Mouse (Mus musculus) liver, embryonic 14.5 days (tissue): ENCODE data around the gene Upp2. TPM values are rescaled to one million over a fixed set of nuclear protein-coding genes. Genes with fewer than 3 reads are reported as not detected.
A peak's percentile ranks its signal among the peaks of the same experiment; 100 is the strongest.

Source experiments
- ATAC-seq: fragments of 200-750 bp; cut with Nextera tagmentation; 2 replicates; pipeline ENCODE4 v1.8.0; 2017; ENCODE audit warnings: moderate number of reproducible peaks, mild to moderate bottlenecking, moderate library complexity; ENCODE audit not compliant: insufficient read depth
- DNase-seq, 3 experiments: peaks; one replicate each; pipeline ENCODE4 v3.0.0-alpha.2; 2012 to 2013; ENCODE audit warnings: low read depth in 3 of 3, low spot score in 3 of 3
- H3K27ac ChIP-seq: fragments of 300-500 bp; sonication (generic); 2 replicates; pipeline ENCODE4 v1.5.1; 2014; ENCODE audit warnings: moderate library complexity, mild to moderate bottlenecking, control low read depth, inconsistent platforms
- H3K27me3 ChIP-seq: fragments of 300-500 bp; sonication (generic); 2 replicates; pipeline ENCODE4 v1.6.1; 2014; ENCODE audit warnings: mild to moderate bottlenecking, low read length, moderate library complexity; ENCODE audit not compliant: control insufficient read depth, insufficient read depth
- H3K36me3 ChIP-seq: fragments of 300-500 bp; sonication (generic); replicated peaks from 2 replicates; pipeline ENCODE4 v1.6.1; 2014; ENCODE audit warnings: low read depth; ENCODE audit not compliant: control insufficient read depth, insufficient read depth
- H3K4me1 ChIP-seq, 2 experiments: fragments of 200-500 bp in 1 of 2; fragments of 300-500 bp in 1 of 2; sonication (generic) in 1 of 2; replicated peaks; 2 replicates each; pipeline ENCODE4 v1.6.1; 2012 to 2014; ENCODE audit warnings: antibody characterized with exemption in 1 of 2, inconsistent platforms in 1 of 2, low read length in 1 of 2; ENCODE audit not compliant: control insufficient read depth in 2 of 2, insufficient read depth in 2 of 2
- H3K4me2 ChIP-seq: fragments of 300-500 bp; sonication (generic); 2 replicates; pipeline ENCODE4 v1.6.1; 2014; ENCODE audit warnings: low read depth, mild to moderate bottlenecking, control low read depth, moderate library complexity
- H3K4me3 ChIP-seq, 2 experiments: fragments of 200-500 bp in 1 of 2; fragments of 300-500 bp in 1 of 2; sonication (generic) in 1 of 2; 2 replicates each; pipeline ENCODE4 v1.5.1; 2012 to 2014; ENCODE audit warnings: low read depth in 2 of 2, low read length in 2 of 2, mild to moderate bottlenecking in 2 of 2, control low read depth in 1 of 2, inconsistent platforms in 1 of 2, moderate library complexity in 1 of 2; ENCODE audit not compliant: insufficient read depth in 1 of 2
- H3K9ac ChIP-seq: fragments of 300-500 bp; sonication (generic); replicated peaks from 2 replicates; pipeline ENCODE4 v1.6.1; 2014; ENCODE audit warnings: mild to moderate bottlenecking, control low read depth, moderate library complexity
- H3K9me3 ChIP-seq: fragments of 300-500 bp; sonication (generic); 2 replicates; pipeline ENCODE4 v1.6.1; 2016; ENCODE audit warnings: low read length, mixed read lengths; ENCODE audit not compliant: control insufficient read depth
- CTCF ChIP-seq: IDR thresholded peaks from 2 replicates; pipeline ENCODE4 v1.5.1; 2016; ENCODE audit warnings: antibody characterized with exemption, low read depth, control low read depth
- EP300 ChIP-seq: IDR thresholded peaks from 2 replicates; pipeline ENCODE4 v1.6.1; 2016; ENCODE audit warnings: antibody characterized with exemption, low read depth
- WGBS: fragments of 180-500 bp; shearing (Covaris S2); extraction: QIAGEN DNeasy Blood & Tissue Kit; methylation state at CpG from one replicate; pipeline ENCODE4 v1.1.7; 2014; ENCODE audit not compliant: insufficient replicate concordance; 5-methylcytosine and 5-hydroxymethylcytosine counted together
- polyA plus RNA-seq, 2 experiments: library from polyadenylated mRNA; depleted of rRNA in 1 of 2; stranded (reverse) in 1 of 2; unstranded in 1 of 2; fragments of >200 nt; fragmentation: Nextera tagmentation in 1 of 2; extraction: Ambion mirVana in 1 of 2; gene quantifications; 2 replicates each; pipeline versions ENCODE4 v1.2.1 to v1.2.3; 2012 to 2014

Upp2 gene
- polyA plus RNA-seq, 2 experiments: 1.1 to 1.4 TPM

DNA sequence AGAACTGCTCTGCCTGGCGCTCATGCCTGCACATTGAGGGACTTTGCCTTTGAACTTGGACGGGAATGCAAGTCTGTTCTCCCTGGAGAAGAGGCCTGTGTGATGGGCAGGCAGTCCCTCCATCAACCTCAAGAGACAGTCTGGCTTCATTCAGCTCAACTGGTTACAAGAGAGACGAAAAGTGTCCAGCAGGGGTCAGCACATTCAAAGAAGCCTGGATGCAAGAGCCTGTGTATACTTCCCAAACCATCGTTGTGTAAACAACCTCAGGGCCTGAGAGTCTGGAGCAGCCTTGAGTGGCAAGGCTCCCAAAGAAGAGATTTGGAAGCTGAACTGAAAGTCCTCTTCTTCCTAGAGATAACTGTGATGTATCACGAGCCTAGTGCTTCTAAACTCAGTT lies 132.8 kb downstream of the Upp2 start:
- no peaks in the 10 kb centered on the region for H3K27me3 ChIP-seq
- DNase-seq: no peak
- no peaks in the 10 kb centered on the region for H3K36me3 ChIP-seq
- ATAC-seq: no peak
- no peak overlapping the region for H3K4me2 ChIP-seq
- no peak overlapping the region for H3K27ac ChIP-seq
- H3K4me3 ChIP-seq: no peak overlapping the region
- H3K9ac ChIP-seq: no peak overlapping the region
- no peaks in the 10 kb centered on the region for H3K4me1 ChIP-seq
- TF ChIP-seq EP300: no peak
- peak; percentile 64 for TF ChIP-seq CTCF
- no peaks in the 10 kb centered on the region for H3K9me3 ChIP-seq
- 26% methylated on average over 5 of the region's 5 CpGs for WGBS

- H3K9ac ChIP-seq: no peak overlapping the region
- ATAC-seq (no peak), DNase-seq (no peak)
- H3K27me3 ChIP-seq: no peaks in the 10 kb centered on the region
- H3K4me2 ChIP-seq: no peak overlapping the region
- TF ChIP-seq EP300 (no peak), CTCF (no peak)
- no peaks in the 10 kb centered on the region for H3K9me3 ChIP-seq
- H3K4me1 ChIP-seq: no peaks in the 10 kb centered on the region
- H3K36me3 ChIP-seq: no peaks in the 10 kb centered on the region
- H3K27ac ChIP-seq: no peak overlapping the region
- H3K4me3 ChIP-seq: no peak overlapping the region
- 55% methylated on average over 7 of the region's 7 CpGs for WGBS
Observed at GRCm38 (mm10) chr2:58700354-58700753, 133.3 kb downstream of the Upp2 start.

- H3K9me3 ChIP-seq: no peaks in the 10 kb centered on the region
- ATAC-seq (no peak), DNase-seq (no peak)
- no peaks in the 10 kb centered on the region for H3K36me3 ChIP-seq
- no peak overlapping the region for H3K9ac ChIP-seq
- H3K4me2 ChIP-seq: no peak overlapping the region
- no peaks in the 10 kb centered on the region for H3K4me1 ChIP-seq
- H3K27me3 ChIP-seq: no peaks in the 10 kb centered on the region
- no peak overlapping the region for H3K27ac ChIP-seq
- no peak overlapping the region for H3K4me3 ChIP-seq
- 39% methylated on average over 4 of the region's 4 CpGs for WGBS
- TF ChIP-seq EP300: no peak
- no peak for TF ChIP-seq CTCF
Observed at GRCm38 (mm10) chr2:58701627-58702026, 134.5 kb downstream of the Upp2 start.

DNA sequence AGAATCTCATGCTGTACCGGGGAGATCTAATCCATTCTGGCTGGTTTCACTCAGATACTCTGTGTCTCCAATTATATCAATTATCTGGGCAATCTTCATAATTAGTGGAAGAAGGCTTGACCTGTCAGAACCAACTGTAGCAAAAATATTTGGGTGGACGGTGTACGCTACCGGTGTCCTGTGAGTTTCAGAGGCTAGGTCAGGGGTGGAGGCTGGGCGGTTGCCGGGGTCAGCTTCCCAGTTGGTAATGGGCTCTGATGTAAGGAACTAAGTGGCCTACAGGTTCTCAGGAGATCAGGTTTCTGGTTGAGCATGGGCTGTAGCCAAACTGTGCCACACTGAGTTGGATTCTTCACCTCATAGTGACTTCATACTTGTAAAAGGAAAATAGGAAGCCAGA lies 136.1 kb downstream of the Upp2 start:
- TF ChIP-seq EP300 (no peak), CTCF (no peak)
- Histone ChIP-seq H3K4me3 (no peak overlapping the region), H3K36me3 (no peaks in the 10 kb centered on the region), H3K9me3 (no peaks in the 10 kb centered on the region), H3K4me2 (no peak overlapping the region), H3K27ac (no peak overlapping the region), H3K9ac (no peak overlapping the region), H3K27me3 (no peaks in the 10 kb centered on the region), H3K4me1 (no peaks in the 10 kb centered on the region)
- ATAC-seq: no peak
- no peak for DNase-seq
- 76% methylated on average over 6 of the region's 6 CpGs for WGBS

DNA sequence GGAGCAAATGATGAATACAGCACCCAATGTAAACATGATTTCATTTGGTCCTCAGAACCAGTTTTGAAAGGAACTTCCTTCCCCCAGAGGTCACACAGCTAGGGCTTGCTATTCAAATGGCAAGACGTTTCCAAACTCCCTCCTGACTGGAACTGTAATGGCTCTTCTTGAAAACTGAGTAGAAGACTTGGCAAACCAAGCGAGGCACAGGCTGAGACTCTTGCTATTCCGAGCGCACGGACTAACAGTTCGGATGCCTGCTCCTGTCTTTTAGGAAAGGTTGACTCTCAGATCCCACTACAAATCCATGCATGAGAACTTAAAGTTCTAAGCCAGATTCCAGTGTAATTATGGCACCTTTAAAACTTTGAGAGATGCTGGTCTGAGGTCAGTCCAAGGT lies 136.5 kb downstream of the Upp2 start:
- Histone ChIP-seq H3K27ac (no peak overlapping the region), H3K4me3 (no peak overlapping the region), H3K9me3 (no peaks in the 10 kb centered on the region), H3K9ac (no peak overlapping the region), H3K4me1 (no peaks in the 10 kb centered on the region), H3K27me3 (no peaks in the 10 kb centered on the region), H3K36me3 (no peaks in the 10 kb centered on the region), H3K4me2 (no peak overlapping the region)
- ATAC-seq (no peak), DNase-seq (no peak)
- WGBS: 67% methylated on average over 6 of the region's 6 CpGs
- no peak for TF ChIP-seq EP300
- no peak for TF ChIP-seq CTCF
